Mouse (Mus musculus): Measurements from ENCODE around the gene Ndel1.

- no peak for TF ChIP-seq POLR2A (IDR thresholded peaks at IDR 0.05; ENCODE audit: extremely low read depth, insufficient read depth, low read length)
- no peak for TF ChIP-seq CTCF (IDR thresholded peaks at IDR 0.05; ENCODE audit: extremely low read depth, insufficient read depth, low read length)
Measured at GRCm38 (mm10) chr11:68888253-68888652, 16.6 kb upstream of the Ndel1 start, which contains the start of gene Rnf222.

Measured in cortical plate, adult 2 months (tissue).